Mouse (Mus musculus): ENCODE results near the gene Prm1.

Gene Prm1

DNA sequence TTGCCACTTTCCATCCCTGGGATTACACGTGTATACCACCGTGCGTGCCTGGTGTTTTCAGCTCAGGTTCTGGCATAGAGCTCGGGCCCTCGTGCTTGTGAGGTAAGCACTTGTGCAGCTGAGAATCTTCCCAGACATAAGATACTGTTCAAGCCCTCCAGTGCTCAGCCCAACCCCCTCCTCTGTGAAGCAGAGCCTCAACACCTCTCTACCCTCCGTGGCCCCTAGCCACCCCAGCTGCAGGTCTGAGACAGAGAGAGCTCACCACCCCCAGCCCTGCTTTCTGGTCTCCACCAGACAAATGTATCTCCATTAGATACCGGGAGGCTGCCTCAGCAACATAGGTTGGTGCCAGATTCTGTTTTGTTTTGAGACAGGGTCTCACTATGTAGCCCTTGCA lies 56.4 kb downstream of the Prm1 start:
- no peak for DNase-seq (ENCODE audit: low spot score in 2 of 2)

Data from frontal cortex, postnatal 36 days (tissue).